Mouse (Mus musculus) neural tube, embryonic 10.5 days (tissue): Measurements from ENCODE around the gene Ptbp1.
"Not testable (repeated sequence)": the region's sequence is repeated elsewhere in the genome, so short reads cannot be mapped to it uniquely, and the experiment has no call there.

Experiments used
- DNase-seq: peaks from one replicate; pipeline ENCODE4 v3.0.0-alpha.2; 2017; ENCODE audit warnings: low spot score; ENCODE audit errors: extremely low spot score

Ptbp1 gene

DNA sequence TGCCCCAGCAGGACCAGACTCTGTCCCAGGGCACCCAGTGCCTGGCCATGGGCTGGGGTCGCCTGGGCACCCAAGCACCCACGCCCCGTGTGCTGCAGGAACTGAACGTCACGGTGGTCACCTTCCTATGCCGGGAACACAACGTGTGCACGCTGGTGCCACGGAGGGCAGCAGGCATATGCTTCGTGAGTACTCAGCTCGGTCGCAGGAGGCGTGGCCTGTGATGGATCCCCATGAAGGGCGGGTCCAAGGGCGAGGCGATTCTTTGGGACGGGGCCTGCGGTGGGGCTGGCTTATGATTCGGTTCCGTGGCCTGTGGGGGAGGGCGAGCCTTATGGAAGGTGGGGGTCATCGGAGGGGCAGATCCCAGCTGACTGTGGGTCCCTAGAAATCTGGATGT, 27.8 kb downstream of the Ptbp1 start:
- DNase-seq: no peak

DNA sequence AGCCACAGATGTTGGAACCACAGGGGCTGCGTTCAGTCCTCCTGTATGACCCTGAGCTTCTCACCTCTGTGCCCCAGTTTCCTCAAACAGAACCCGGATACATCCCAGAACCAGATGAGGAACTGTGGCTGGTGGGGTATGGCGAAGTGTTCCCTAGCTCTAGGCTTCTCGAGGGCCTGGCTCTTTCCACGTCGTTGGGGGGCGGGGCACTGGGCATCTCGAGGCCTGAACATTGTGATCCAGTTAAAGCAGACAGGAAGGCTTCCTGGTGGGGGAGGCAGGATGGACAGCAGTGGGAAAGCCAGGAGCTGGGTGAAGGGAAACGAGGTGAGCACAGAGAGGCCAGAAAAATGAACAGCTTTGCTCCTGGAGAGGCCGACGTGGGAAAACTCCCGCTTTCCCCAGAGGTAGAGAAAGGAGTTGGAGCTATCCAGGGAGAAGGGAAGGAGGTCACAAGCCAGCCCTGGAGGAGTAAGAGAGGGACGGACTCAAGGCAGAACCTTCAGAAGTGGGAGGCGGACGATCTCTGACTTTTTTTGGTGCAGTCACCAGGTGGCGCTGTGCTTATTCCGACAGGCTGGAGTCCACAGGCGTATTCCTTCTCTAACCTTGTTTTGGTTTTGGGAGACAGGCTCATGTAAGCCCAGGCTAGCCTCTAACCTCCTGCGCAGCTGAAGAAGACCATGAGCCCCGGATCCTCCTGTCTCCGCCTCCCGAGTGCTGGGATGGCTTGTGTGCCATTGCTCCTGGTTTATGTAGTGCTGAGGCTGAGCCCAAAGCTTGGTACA, 29.3 kb downstream of the Ptbp1 start:
- DNase-seq: peak; percentile 77

DNA sequence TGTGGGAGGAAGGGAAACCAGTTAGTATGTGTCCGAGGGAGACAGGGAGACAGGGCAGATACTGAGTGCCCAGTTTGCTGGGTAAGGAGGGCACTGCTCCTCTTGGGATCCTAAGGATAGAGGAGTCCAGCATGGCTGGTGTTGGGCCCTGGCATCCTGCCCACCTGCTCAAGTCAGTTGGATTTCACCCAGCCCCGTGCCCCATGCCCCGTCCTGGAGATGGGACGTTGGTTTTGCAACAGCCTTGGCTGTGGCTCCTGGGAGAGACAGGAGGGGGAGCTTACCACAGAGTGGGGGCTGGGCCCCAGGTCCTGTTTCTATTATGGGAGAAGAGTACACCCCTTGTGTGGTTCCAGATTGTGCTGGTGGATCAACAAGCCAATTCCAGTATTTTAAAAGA, 30.2 kb downstream of the Ptbp1 start:
- no peak for DNase-seq

DNA sequence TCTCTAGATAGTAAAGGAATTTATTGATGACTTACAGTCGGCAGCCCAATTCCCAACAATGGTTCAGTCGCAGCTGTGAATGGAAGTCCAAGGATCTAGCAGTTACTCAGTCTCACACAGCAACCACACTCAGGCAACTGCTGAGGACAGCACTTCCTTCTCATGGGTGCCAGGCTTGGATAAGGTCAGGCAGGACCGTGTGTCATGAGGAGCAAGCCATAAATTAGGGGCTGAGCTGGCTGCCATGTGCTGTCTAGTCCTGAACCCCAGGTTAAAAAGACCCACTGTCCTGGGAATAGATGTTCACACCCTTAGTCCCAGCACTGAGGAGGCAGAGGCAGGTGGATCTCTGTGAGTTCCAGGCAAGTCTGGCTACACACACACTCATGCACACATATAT, 30.7 kb downstream of the Ptbp1 start:
- not testable (repeated sequence) for DNase-seq

DNA sequence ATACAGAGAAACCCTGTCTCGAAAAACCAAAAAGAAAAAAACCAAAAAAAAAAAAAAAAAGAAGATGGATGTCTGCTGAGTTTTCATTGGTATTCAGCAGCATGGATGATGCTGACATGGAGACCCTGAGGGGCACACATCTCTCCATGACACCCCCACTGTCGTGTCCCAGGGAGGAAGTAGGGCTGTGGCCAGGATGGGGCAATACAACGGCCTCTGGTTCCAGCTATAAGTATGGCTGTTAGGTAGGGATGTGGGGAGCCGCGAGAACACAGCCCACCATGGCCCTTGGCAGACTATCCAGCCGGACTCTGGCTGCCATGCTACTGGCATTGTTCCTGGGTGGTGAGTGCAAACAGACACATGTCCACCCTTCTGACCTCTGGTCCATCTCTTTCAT, 31.8 kb downstream of the Ptbp1 start, which contains the start of gene Elane:
Gene Elane (plus strand): TSS at position 194 of the 400 bp plus-strand sequence.
- no peak for DNase-seq

DNA sequence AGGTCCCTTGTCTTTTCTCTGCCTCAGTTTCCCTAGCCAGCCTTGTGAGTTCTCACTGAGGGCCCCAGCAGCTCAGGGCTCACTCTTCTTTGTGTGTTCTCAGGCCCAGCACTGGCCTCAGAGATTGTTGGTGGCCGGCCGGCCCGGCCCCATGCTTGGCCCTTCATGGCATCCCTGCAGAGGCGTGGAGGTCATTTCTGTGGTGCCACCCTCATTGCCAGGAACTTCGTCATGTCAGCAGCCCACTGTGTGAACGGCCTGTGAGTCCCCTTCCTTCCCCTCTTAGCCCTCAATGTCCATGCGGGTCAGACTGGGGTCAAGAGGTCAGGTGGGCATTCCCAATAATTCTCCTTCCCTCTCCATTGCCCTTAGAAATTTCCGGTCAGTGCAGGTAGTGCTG, 32.4 kb downstream of the Ptbp1 start:
- no peak for DNase-seq

DNA sequence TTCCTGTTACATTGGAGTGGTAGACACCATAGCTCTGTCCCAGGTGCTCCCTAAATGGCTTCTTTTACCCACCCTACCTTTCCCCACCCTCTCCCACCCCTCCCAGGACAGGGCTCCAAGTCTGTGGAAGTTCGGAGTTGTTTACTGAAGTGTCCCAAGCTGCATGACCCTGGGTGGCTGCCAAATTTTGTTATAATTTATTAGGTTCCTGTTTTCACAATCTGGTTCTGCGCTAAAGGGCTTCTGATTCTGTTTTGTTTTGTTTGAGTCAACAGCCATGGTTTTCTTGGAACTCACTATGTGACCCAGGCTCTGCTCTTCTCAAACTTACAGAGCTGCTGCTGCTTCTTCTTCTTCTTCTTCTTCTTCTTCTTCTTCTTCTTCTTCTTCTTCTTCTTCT, 35.2 kb downstream of the Ptbp1 start:
- no peak for DNase-seq

DNA sequence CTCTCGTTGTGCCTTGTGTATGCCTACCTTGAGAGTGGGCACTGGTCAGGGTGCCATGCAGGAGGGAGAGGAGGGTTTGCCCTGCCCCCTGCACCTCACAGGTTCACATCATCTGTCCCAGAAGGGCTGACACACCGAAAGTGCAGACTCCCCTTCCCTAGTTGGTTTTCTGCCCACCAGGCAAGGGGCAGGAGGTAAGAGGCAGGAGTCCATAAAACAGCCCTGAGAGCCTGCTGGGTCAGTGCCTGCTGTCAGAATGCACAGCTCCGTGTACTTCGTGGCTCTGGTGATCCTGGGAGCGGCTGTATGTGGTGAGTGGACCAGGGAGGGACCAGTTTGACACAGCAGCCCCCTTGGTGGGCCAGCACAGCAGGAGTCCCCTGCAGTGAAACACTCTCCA, 36.4 kb downstream of the Ptbp1 start, which contains the start of gene Cfd:
Gene Cfd (plus strand): TSS at position 184 of the 400 bp plus-strand sequence.
- DNase-seq: no peak

DNA sequence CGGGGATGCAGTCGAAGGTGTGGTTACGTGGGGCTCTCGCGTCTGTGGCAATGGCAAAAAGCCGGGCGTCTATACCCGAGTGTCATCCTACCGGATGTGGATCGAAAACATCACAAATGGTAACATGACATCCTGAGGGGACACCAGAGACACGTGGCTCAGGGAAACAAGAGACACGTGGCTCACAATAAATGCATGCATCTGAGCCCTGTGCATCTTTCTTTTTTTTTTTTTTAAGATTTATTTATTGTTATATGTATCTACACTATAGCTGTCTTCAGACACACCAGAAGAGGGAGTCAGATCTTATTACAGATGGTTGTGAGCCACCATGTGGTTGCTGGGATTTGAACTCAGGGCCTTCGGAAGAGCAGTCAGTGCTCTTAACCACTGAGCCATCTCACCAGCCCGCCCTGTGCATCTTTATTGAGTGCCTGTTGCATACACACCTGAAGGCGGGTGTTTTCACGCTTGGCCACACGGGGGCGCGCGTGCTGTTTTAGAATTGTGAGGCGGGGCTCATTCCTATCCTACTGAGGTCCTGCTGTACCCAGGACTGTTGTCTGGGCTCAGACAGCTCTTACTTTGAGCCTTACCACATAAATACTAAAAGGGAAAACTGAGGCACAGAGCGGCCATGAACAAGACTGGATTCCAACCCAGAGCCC, 38.4 kb downstream of the Ptbp1 start:
- DNase-seq: peak; percentile 88

DNA sequence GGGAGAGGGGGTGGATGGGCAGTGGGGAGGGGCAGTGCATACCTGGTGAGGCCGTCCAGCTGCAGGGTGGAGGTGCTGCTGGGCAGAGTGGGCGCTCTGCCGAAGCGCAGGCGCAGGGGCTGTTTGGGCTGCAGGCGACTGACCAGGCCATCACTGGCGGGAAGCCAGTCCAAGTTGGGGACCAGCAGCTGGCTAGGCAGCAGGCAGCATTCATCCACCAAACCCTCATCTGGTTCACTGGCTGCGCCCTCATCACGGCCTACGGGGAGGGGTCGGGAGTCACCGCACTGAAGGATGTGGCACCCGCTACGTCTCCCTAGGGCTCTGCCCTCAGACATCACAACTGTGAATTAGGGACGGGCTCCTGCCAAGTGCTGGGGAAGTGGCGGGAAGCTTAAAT, 42.1 kb downstream of the Ptbp1 start:
- no peak for DNase-seq

DNA sequence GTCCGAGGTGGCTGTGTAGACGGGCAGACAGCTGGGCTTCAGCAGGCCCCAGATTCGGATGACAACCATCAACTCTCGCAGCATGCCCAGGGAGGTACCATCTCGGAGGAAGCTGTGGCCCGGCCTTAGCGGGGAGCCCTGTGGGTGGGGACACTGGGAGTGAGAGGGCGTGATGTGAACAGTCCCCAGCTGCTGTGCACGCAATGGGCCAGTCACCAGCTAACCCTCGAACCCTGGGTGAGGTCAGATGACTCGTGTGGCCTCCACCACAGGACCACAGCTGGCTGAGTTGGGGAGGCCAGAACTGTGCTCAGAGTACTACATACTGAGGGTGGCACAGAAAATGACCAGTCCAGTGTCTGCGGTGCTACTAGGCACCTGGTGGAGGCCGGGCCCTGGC, 42.6 kb downstream of the Ptbp1 start:
- DNase-seq: no peak

DNA sequence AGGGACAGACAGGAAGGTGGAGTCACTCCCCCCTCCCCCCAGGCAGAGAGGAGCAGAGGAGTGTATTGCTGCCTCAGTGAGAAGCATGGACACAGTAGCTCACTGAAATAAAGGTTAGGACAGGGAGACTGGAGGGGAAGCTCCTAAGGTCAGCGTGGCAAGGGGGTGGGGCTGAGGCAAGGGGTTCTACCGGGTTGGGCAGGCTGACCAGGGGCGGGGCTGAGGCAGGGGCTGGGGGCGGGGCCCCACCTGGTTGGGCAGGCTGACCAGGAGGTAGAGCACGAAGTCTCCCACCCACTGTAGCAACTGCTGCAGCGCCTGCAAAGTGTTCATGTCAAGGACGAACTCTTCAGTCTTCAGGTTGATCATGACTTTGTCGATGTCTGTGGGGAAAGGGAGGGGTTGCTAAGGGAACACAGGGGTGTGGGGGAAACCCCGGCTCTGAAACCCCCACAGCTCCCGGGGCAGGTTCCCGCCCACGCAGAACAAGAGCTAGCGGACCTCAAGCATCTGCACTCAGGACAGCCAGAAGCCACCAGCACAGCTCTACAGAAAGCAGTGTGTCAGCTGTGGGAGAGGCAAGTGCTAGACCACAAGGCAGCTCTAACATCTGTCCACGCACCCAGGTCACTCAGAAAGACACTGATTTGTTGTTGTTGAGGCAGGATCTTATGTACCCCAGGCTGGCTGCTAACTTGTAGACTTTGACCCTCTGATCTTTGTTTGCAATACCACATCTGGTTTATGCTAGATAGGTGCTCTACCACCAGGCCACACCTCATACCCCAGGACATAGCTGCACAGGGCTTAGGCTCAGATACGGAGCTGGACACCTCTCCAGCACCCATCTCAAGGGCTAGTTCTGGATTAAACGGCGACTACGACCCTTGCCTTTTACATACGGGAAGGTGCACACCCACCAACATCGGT, 43.4 kb downstream of the Ptbp1 start:
- DNase-seq: no peak

DNA sequence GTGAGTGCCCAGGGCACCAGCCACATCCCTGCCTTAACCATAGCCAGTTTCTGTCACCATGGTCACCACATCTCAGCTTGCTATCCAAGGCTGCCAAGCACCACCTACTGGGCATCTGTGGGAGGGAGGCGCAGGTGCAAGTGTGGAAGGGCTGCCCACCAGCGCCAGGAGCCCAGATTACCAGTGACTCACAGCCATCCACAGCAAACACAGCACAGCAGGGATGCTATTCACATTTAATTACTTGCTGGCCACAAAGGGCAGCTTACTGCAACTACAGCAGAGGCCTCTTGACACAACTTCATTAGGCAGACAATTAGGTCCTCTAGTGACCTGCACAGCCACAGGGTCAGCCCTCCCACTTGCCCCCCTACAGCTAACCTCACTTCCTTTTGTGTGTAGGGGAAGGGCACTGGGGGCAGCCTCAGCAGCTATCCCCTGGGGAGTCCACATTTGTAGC, 46.8 kb downstream of the Ptbp1 start:
- DNase-seq: no peak

DNA sequence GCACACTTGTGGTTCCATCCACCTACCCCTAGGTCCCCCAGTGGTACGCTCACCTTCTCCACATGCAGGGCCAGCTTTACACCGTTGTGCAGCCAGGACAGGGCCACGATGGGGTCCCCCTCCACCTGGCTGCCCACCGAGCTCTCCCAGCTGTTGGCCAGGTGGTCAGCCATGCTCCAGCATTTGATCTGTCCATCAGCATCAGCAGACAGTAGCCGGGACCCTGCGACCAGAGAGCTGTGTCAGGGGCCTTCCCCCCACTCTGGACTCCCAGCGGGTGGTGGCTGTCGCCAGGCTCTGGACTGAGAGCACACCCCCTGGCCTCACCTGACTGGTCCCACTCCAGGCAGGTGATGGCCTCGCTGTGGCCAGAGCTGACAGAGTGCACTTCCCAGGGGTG, 52.5 kb downstream of the Ptbp1 start:
- no peak for DNase-seq

DNA sequence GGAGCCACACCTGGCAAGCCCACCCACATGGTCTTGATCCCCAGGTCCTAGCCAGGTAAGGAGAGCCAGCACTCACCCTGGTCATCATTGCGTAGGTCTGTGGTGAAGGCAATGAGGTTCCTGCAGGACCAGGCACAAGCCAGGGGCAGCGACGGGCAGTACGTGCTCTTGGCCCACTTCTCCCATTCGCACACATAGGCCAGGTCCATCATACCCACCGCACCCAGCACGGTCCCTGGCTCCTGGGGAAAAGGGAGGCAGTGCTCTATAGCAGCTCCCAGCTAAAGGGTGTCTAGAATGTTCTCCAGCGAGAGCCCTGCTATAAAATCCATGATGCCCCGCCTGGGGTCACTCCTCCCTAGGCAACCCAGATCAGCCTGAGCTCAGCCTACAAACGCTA, 53.2 kb downstream of the Ptbp1 start:
- DNase-seq: no peak

DNA sequence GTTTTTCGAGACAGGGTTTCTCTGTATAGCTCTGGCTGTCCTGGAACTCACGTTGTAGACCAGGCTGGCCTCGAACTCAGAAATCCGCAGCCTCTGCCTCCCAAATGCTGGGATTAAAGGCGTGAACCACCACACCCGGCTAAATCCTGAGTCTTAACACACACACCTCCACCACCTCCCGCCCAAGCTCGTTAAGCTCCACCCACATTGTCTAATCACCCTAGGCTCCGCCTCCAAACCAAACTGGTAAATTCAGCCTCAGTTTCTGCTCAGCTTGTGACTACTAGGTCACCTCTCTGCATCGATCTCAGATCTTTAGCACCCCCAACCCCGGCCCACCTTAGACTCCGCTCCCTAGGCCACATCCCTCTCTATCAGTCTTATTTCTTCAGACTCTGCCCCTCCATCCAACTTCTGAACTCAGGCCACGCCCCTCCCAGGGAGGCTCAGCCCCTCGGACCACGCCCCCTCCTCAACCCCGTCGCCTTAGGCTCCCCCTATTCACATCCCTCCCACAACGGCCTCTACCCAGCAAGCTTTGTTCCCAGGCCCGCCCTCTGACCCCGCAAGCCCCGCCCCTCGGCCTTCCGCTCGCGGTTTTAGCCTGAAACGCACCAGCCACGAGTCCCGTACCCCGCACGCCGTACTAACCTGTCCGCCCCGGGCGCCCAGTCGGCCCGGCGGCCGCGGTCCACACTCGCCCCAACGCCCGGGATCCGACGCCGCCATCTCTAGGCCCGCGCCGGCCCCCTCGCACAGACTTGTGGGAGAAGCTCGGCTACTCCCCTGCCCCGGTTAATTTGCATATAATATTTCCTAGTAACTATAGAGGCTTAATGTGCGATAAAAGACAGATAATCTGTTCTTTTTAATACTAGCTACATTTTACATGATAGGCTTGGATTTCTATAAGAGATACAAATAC, 54.2 kb downstream of the Ptbp1 start, which contains the start of gene Med16:
Gene Med16 (minus strand): TSS at position 757 of the 925 bp plus-strand sequence.
- peak; percentile 97 for DNase-seq

DNA sequence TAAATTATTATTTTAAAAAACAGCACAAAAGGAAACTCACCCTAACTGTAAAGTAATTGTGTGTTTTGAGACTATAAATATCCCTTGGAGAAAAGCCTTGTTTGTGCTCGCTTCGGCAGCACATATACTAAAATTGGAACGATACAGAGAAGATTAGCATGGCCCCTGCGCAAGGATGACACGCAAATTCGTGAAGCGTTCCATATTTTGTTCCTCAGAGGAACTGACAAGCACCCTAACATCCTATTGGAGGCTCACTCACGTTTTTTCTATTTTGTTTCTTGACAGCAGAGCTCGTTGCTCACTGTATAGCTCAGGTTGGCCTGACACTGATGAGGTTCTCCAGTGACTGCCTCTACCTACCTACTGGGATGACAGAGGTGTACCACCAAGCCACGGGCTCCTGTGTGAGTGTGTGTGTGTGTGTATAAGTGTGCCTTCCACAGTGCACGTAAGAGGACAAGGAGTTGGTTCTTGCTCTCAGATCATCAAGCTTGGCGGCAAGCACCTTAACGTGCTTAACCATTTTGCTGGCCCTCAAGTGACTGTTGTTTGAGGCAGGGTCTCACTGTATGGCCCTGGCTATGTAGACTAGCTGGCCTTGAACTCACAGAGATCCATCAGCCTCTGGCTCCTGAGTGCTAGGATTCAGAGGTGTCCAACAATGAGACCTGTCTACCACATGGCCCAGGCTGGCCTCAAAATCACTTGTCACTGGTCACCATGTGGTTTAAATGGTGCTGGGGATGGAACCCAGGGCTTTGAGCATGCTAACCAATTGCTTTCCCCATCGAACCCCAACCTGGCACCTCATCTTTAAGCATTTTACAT, 55.1 kb downstream of the Ptbp1 start:
- DNase-seq: peak; percentile 59

DNA sequence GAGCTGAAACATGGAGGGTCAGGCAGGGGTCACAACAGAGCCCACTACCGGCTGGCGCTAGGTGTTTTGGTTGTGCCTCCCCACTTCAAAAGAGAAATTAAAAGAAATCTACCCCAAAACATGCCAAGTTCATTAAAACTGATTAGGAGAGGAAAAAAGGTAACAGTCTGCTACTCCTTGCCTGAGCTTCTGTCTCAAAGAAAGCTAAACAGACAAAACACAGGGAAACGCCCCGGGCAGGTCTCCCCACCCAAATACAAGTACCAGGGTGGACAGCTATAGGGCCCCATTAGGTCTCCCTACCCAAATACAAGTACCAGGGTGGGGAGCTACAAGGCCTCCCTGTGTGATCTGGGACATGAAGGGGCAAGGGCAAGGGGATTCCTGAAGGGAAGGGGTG, 56.3 kb downstream of the Ptbp1 start, which contains the start of gene Gm26602:
Gene Gm26602 (plus strand): TSS at position 301 of the 400 bp plus-strand sequence.
- no peak for DNase-seq

DNA sequence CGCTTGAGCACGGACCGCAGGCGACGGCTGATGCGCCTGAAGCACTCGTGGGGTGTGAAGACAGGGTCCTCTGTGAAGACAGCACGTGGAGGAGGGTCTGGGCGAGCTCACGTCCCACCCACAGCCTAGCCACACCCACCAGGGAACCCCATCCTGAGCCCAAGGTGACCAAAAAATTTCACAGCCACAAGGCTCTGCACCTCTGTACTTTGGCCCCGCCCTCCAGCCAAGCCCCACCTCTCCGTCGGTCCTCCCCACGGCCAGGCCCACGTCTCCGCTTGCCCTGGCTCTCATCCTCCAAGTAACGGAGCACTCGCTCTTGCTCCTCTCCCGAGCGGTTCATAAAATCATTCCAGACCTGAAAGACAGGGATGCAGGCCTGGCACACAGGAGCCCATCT, 58.2 kb downstream of the Ptbp1 start:
- no peak for DNase-seq
